Mouse (Mus musculus) brain, embryonic 18.5 days (tissue): ENCODE data around the gene Ampd3.

Experiments
- DNase-seq: peaks from one replicate; pipeline ENCODE4 v3.0.0-alpha.2; 2012; ENCODE audit warnings: low read depth, low spot score

Gene Ampd3

GRCm38 (mm10) chr7:110834522-110834921 lies 66.5 kb downstream of the Ampd3 start:
- no peak for DNase-seq

GRCm38 (mm10) chr7:110840332-110840731 lies 72.3 kb downstream of the Ampd3 start:
- DNase-seq: no peak

GRCm38 (mm10) chr7:110843916-110844874 lies 76.2 kb downstream of the Ampd3 start, which contains the start of gene Rnf141:
Rnf141 (minus strand) TSS chr7:110844457.
- peak; percentile 83 for DNase-seq

GRCm38 (mm10) chr7:110847321-110847720 lies 79.3 kb downstream of the Ampd3 start:
- DNase-seq: no peak

GRCm38 (mm10) chr7:110848371-110848770 lies 80.4 kb downstream of the Ampd3 start:
- no peak for DNase-seq

- no peak for DNase-seq
Observed at GRCm38 (mm10) chr7:110851541-110852203, 83.7 kb downstream of the Ampd3 start.

GRCm38 (mm10) chr7:110853611-110854010 lies 85.6 kb downstream of the Ampd3 start:
- DNase-seq: no peak

- DNase-seq: no peak
Observed at GRCm38 (mm10) chr7:110854519-110854918, 86.5 kb downstream of the Ampd3 start.

- no peak for DNase-seq
Observed at GRCm38 (mm10) chr7:110854927-110855546, 87.0 kb downstream of the Ampd3 start.

- DNase-seq: no peak
Observed at GRCm38 (mm10) chr7:110855604-110856003, 87.6 kb downstream of the Ampd3 start.

GRCm38 (mm10) chr7:110860129-110860528 lies 92.1 kb downstream of the Ampd3 start:
- no peak for DNase-seq
